Comparison of ENCODE assay signal across 8 mouse cellular contexts in genomic region chr1:138844166-138844565, GRCm38 (mm10). TPM values are rescaled to one million over a fixed set of nuclear protein-coding genes. Genes with fewer than 3 reads are reported as not detected.
DNase-seq lines count a peak whose midpoint lies in the region; ATAC-seq and TF ChIP-seq lines count a peak whose summit lies in the region.

No protein-coding gene starts in this region.

- no peak for ATAC-seq in forebrain, postnatal 0 days

- peak; percentile 58 for DNase-seq in embryo, embryonic 10.5 days (ENCODE audit: low spot score)
- DNase-seq in embryo, embryonic 9.5 days (ENCODE audit: extremely low spot score) = no peak
- DNase-seq in forebrain, postnatal 0 days = no peak
- DNase-seq in adrenal gland, postnatal 14 days = no peak
- no peak for DNase-seq in gastrocnemius, adult 2 months
- DNase-seq in kidney, adult 8-10 months = no peak

- H3K36me3 ChIP-seq in E14TG2a.4 (ENCODE audit: insufficient read depth, low read length) (no peaks in the 10 kb centered on the region), macrophage (ENCODE audit: inconsistent target) (no peaks in the 10 kb centered on the region)
- no peaks in the 10 kb centered on the region for H3K36me3 ChIP-seq in forebrain, postnatal 0 days (ENCODE audit: insufficient read depth)

- H3K9ac ChIP-seq in forebrain, postnatal 0 days = no peak overlapping the region

- TF ChIP-seq CTCF in E14TG2a.4 (conservative IDR thresholded peaks at IDR 0.05; ENCODE audit: low read length) = no peak
- no peak for TF ChIP-seq CTCF in forebrain, postnatal 0 days (IDR thresholded peaks at IDR 0.05; ENCODE audit: low read depth)
- no peak for TF ChIP-seq CTCF in gastrocnemius, adult 2 months (IDR thresholded peaks at IDR 0.05)

- intact Hi-C loops in gastrocnemius, adult 2 months (cut with DNase I) = no loop called here

- peaks cover 74% of the 10 kb centered on the region for H3K4me1 ChIP-seq in E14TG2a.4 (replicated peaks; ENCODE audit: low read depth, low read length)
- peaks cover 10% of the 10 kb centered on the region for H3K4me1 ChIP-seq in forebrain, postnatal 0 days (ENCODE audit: insufficient read depth)

- H3K79me2 ChIP-seq in macrophage (ENCODE audit: inconsistent target) = no peaks in the 10 kb centered on the region

- peak overlapping the region; percentile 50 for H3K4me2 ChIP-seq in forebrain, postnatal 0 days (ENCODE audit: low read depth)

- H3K27me3 ChIP-seq in E14TG2a.4 (ENCODE audit: insufficient read depth, low read length) = peaks cover 98% of the 10 kb centered on the region
- peaks cover 46% of the 10 kb centered on the region for H3K27me3 ChIP-seq in forebrain, postnatal 0 days (ENCODE audit: insufficient read depth, low read length)

- no peak overlapping the region for H3K27ac ChIP-seq in forebrain, postnatal 0 days (ENCODE audit: low read depth, low read length)
- no peak overlapping the region for H3K27ac ChIP-seq in macrophage
- H3K27ac ChIP-seq in gastrocnemius, adult 2 months = no peak overlapping the region

- 0 out of 2 replicates have a peak overlapping the region, but pooled peaks have one; percentile 58 for H3K4me3 ChIP-seq in E14TG2a.4 (replicated peaks; ENCODE audit: low read length)
- peak overlapping the region; percentile 35 for H3K4me3 ChIP-seq in forebrain, postnatal 0 days (ENCODE audit: low read depth, low read length)
- H3K4me3 ChIP-seq in macrophage (ENCODE audit: inconsistent target) = peak overlapping the region; percentile 17; the same call in 1 of the 2 replicates
- H3K4me3 ChIP-seq in gastrocnemius, adult 2 months = no peak overlapping the region

- 0% methylated on average over 3 of the region's 3 CpGs for WGBS in forebrain, postnatal 0 days
- 15% methylated on average over 3 of the region's 3 CpGs for WGBS in macrophage (ENCODE audit: missing documents)

- H3K9me3 ChIP-seq in E14TG2a.4 (ENCODE audit: low read length) = no peaks in the 10 kb centered on the region
- H3K9me3 ChIP-seq in forebrain, postnatal 0 days (ENCODE audit: low read length) = no peaks in the 10 kb centered on the region

RNA-seq across cellular contexts. Expression of gene Lhx9, which starts 4.2 kb away (rescaled TPM):
- 19.1 and 30.9 TPM in 2 replicates for total RNA-seq in forebrain, postnatal 0 days (2014; rRNA removed)
- polyA plus RNA-seq in forebrain, postnatal 0 days (2015; fragmentation: Nextera tagmentation; extraction: Ambion mirVana) = 6.4 and 26.8 TPM in 2 replicates
- under 1 TPM in 1 of 26 experiments, not detected in 25; 0.73 TPM for total RNA-seq in macrophage (2018; cell fraction: chromatin; rRNA removed)
- not detected for total RNA-seq in macrophage (2018; cell fraction: cytosol; rRNA removed)
- under 1 TPM in 1 of 26 experiments, not detected in 25; 0.55 TPM for total RNA-seq in macrophage (2018; cell fraction: nucleus; rRNA removed)
- not detected in 3 replicates for polyA plus RNA-seq in macrophage (2018)
- 0.15 and 0.30 TPM in 2 replicates for total RNA-seq in adrenal gland, postnatal 14 days (2021)
- not detected for total RNA-seq in gastrocnemius, adult 2 months (2021)

RNA-seq across cellular contexts. Expression of gene 2310009B15Rik, which starts 12.5 kb away (rescaled TPM):
- total RNA-seq in forebrain, postnatal 0 days (2014; rRNA removed) = 33.0 and 37.4 TPM in 2 replicates
- 41.9 and 45.8 TPM in 2 replicates for polyA plus RNA-seq in forebrain, postnatal 0 days (2015; fragmentation: Nextera tagmentation; extraction: Ambion mirVana)
- 10 to 100 TPM in 1 of 26 experiments, 1 to 10 TPM in 24, not detected in 1; 1.1 to 12.1 (median 4.0) TPM for total RNA-seq in macrophage (2018; cell fraction: chromatin; rRNA removed)
- 10 to 100 TPM in 24 of 26 experiments, 1 to 10 TPM in 2; 9.2 to 19.6 (median 14.8) TPM for total RNA-seq in macrophage (2018; cell fraction: cytosol; rRNA removed)
- 10 to 100 TPM in 8 of 26 experiments, 1 to 10 TPM in 18; 2.9 to 23.2 (median 7.1) TPM for total RNA-seq in macrophage (2018; cell fraction: nucleus; rRNA removed)
- 5.2 to 14.8 TPM (median 11.9 TPM) in 3 replicates for polyA plus RNA-seq in macrophage (2018)
- 15.9 and 21.0 TPM in 2 replicates for total RNA-seq in adrenal gland, postnatal 14 days (2021)
- total RNA-seq in gastrocnemius, adult 2 months (2021) = 10 to 100 TPM; 14.6 to 15.6 TPM

Comparison
In these comparisons a context has a peak if more than half of its experiments do, and no peak if none do; other contexts are left out.
1. RNA of gene Lhx9, which starts 4.2 kb away (total RNA-seq): 19.1 to 30.9 TPM in forebrain, postnatal 0 days; 0.15 to 0.30 TPM in adrenal gland, postnatal 14 days and not detected in gastrocnemius, adult 2 months; every median in the first group is over 10 times any median in the second.